Mouse (Mus musculus): ENCODE measurements around the gene C2cd5.

- TF ChIP-seq CHD2 (IDR thresholded peaks at IDR 0.05; ENCODE audit: low read depth, low read length), result no peak
- TF ChIP-seq ZC3H11A (IDR thresholded peaks at IDR 0.05; ENCODE audit: borderline replicate concordance, low read depth, low read length), result no peak
- TF ChIP-seq ZNF384 (IDR thresholded peaks at IDR 0.05; ENCODE audit: low read depth, low read length), result no peak
- TF ChIP-seq HCFC1 (IDR thresholded peaks at IDR 0.05; ENCODE audit: borderline replicate concordance, insufficient read depth, low read length), result no peak
- no peak for TF ChIP-seq MAFK (IDR thresholded peaks at IDR 0.05; ENCODE audit: insufficient read depth, low read depth, low read length)
These were observed 43.4 kb upstream of the C2cd5 start for GRCm38 (mm10) chr6:143143321-143143720.

All from ES-E14 (cell line).